10 mouse cellular contexts compared by ENCODE assay signal in the genomic region with DNA sequence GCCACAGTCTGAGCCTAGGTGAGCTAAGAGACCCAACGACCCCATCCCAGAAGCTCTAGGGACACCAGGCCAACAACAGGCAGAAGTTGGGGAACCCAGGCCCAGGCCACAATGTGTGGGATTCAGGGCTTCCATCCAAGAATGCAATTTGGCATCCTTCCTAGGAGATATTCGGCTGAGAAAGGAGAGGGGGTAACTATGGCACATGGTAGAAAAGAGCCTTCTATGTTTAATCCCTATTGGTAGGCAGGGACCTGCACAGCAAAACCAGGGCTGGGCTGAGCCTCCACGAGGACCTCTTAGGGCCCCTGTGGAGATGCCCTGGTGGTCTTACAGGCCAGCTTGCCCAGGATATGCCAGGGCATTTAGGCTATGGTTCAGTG.
DNase-seq lines count a peak whose midpoint lies in the region; ATAC-seq and TF ChIP-seq lines count a peak whose summit lies in the region.
"Had no signal": no experiment of that assay in that cellular context is flagged by ENCODE, and none has a peak within 500 bp of the region (broad histone marks: within the 10 kb centered on the region; RNA-seq: fewer than 3 reads in every experiment).

No protein-coding gene starts in this region.

- no peaks in the 10 kb centered on the region for H3K27me3 ChIP-seq in lung, embryonic 14.5 days (ENCODE audit: insufficient read depth, low read length)
- no peaks in the 10 kb centered on the region for H3K27me3 ChIP-seq in liver, embryonic 13.5 days
- H3K27me3 ChIP-seq: limb, embryonic 12.5 days had no signal

- H3K36me3 ChIP-seq in lung, embryonic 14.5 days (ENCODE audit: insufficient read depth) = no peaks in the 10 kb centered on the region
- H3K36me3 ChIP-seq in liver, embryonic 13.5 days = no peaks in the 10 kb centered on the region
- H3K36me3 ChIP-seq: limb, embryonic 12.5 days; midbrain, embryonic 10.5 days had no signal

- no peak overlapping the region for H3K4me3 ChIP-seq in lung, embryonic 14.5 days (ENCODE audit: low read depth, low read length)
- no peak overlapping the region for H3K4me3 ChIP-seq in liver, embryonic 13.5 days (replicated peaks)
- no peak overlapping the region for H3K4me3 ChIP-seq in left cerebral cortex, adult 2 months
- H3K4me3 ChIP-seq: limb, embryonic 12.5 days; midbrain, embryonic 10.5 days had no signal

- no peak overlapping the region for H3K9ac ChIP-seq in lung, embryonic 14.5 days
- H3K9ac ChIP-seq in liver, embryonic 13.5 days = peak overlapping the region; percentile 42
- H3K9ac ChIP-seq: limb, embryonic 12.5 days had no signal

- no peaks in the 10 kb centered on the region for H3K9me3 ChIP-seq in lung, embryonic 14.5 days (ENCODE audit: low read depth, low read length)
- no peaks in the 10 kb centered on the region for H3K9me3 ChIP-seq in liver, embryonic 13.5 days (replicated peaks)
- H3K9me3 ChIP-seq: limb, embryonic 12.5 days; midbrain, embryonic 10.5 days had no signal

- WGBS in lung, embryonic 14.5 days = 47% methylated on average over 3 of the region's 3 CpGs
- 36% methylated on average over 3 of the region's 3 CpGs for WGBS in liver, embryonic 13.5 days (ENCODE audit: insufficient replicate concordance)

- intact Hi-C loops in left cerebral cortex, adult 2 months (cut with DNase I) = loop anchor here (2.0 to 5.0 kb wide), 2 partner anchors 67 to 266 kb away; no protein-coding TSS in a partner anchor

- DNase-seq in cerebellum, postnatal 14 days = peak; percentile 18 to 42
- no peak for DNase-seq in cerebellum, adult 18-20 months
- DNase-seq in lung, embryonic 14.5 days = peak; percentile 79
- no peak for DNase-seq in lung, adult 18-20 months
- peak; percentile 78 for DNase-seq in NIH3T3 (ENCODE audit: low read depth)
- no peak for DNase-seq in liver, embryonic 13.5 days
- no peak for DNase-seq in yolk sac, embryonic 10.5 days (ENCODE audit: low spot score)
- no peak for DNase-seq in left cerebral cortex, adult 2 months (ENCODE audit: extremely low spot score in 1 of 2, low spot score in 2 of 2)

- TF ChIP-seq CTCF in lung, embryonic 14.5 days (IDR thresholded peaks at IDR 0.05; ENCODE audit: low read depth) = no peak
- no peak for TF ChIP-seq CTCF in left cerebral cortex, adult 2 months (IDR thresholded peaks at IDR 0.05)

- peaks cover 26% of the 10 kb centered on the region for H3K4me1 ChIP-seq in lung, embryonic 14.5 days (ENCODE audit: insufficient read depth)
- H3K4me1 ChIP-seq in liver, embryonic 13.5 days (replicated peaks) = peaks cover 95% of the 10 kb centered on the region

- 0 out of 2 replicates have a peak overlapping the region, but pooled peaks have one; percentile 27 for H3K27ac ChIP-seq in lung, embryonic 14.5 days (ENCODE audit: low read depth)
- peak overlapping the region; percentile 80 for H3K27ac ChIP-seq in liver, embryonic 13.5 days
- H3K27ac ChIP-seq in left cerebral cortex, adult 2 months = no peak overlapping the region

- H3K4me2 ChIP-seq in lung, embryonic 14.5 days = no peak overlapping the region
- H3K4me2 ChIP-seq in liver, embryonic 13.5 days = peak overlapping the region; percentile 25
- H3K4me2 ChIP-seq: limb, embryonic 12.5 days had no signal

- no peak for ATAC-seq in lung, embryonic 14.5 days (ENCODE audit: insufficient read depth)
- no peak for ATAC-seq in liver, embryonic 13.5 days (ENCODE audit: low read depth)

Comparison
In these comparisons a context has a peak if more than half of its experiments do, and no peak if none do; other contexts are left out.
1. DNase-seq: peak in cerebellum, postnatal 14 days (2 of 2), lung, embryonic 14.5 days (single experiment) and NIH3T3 (single experiment); none in cerebellum, adult 18-20 months (0 of 2), lung, adult 18-20 months (0 of 2), liver, embryonic 13.5 days (single experiment), yolk sac, embryonic 10.5 days (single experiment) and left cerebral cortex, adult 2 months (0 of 2).